Mouse (Mus musculus): ENCODE results near the gene Gch1. TPM values are rescaled to one million over a fixed set of nuclear protein-coding genes. Genes with fewer than 3 reads are reported as not detected.
A peak's percentile ranks its signal among the peaks of the same experiment; 100 is the strongest.

Gch1 gene
- polyA plus RNA-seq, 1 experiment from 2014 or later = 9.7 TPM

DNA sequence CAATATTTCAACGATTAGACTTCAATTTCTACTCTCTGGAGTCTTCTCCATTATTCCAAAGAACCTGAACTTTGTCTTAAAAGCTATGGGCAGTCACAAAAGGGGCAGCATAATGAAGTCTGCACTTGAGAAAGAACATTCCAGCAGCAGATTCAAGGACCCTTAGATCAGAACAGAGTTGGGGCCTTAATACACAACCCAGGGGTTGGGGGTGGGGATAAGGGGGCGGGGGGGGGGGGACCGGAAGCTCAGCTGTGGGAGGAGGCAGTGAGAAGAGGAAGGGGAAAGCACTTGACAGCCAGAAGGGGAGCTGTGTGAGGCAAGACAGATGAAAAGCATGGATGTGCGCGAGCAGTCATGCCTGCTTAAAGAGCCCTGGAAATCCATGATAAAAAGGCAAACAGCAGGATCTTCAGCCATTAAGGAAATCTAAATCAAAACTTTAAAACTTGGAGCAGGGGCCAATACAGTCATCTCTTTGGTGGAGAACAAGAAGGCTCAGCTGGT is 27.2 kb downstream of the Gch1 start:
- Histone ChIP-seq H3K4me3 (ENCODE audit: low read depth, low read length) (no peak overlapping the region), H3K9me3 (ENCODE audit: low read length) (no peaks in the 10 kb centered on the region), H3K4me1 (ENCODE audit: insufficient read depth, low read depth, low read length) (no peaks in the 10 kb centered on the region), H3K4me2 (replicated peaks; ENCODE audit: low read depth, low read length) (no peak overlapping the region), H3K9ac (replicated peaks; ENCODE audit: low read depth) (no peak overlapping the region), H3K27me3 (replicated peaks; ENCODE audit: insufficient read depth, low read length) (no peaks in the 10 kb centered on the region), H3K36me3 (ENCODE audit: insufficient read depth, low read length) (no peaks in the 10 kb centered on the region), H3K27ac (ENCODE audit: low read length) (no peak overlapping the region)
- no peak for TF ChIP-seq EP300 (IDR thresholded peaks at IDR 0.05)
- TF ChIP-seq CTCF (IDR thresholded peaks at IDR 0.05) = no peak
- 54% methylated on average over 3 of the region's 5 CpGs for WGBS
- DNase-seq (ENCODE audit: low spot score) (peak; percentile 12), ATAC-seq (peak; percentile 57)

DNA sequence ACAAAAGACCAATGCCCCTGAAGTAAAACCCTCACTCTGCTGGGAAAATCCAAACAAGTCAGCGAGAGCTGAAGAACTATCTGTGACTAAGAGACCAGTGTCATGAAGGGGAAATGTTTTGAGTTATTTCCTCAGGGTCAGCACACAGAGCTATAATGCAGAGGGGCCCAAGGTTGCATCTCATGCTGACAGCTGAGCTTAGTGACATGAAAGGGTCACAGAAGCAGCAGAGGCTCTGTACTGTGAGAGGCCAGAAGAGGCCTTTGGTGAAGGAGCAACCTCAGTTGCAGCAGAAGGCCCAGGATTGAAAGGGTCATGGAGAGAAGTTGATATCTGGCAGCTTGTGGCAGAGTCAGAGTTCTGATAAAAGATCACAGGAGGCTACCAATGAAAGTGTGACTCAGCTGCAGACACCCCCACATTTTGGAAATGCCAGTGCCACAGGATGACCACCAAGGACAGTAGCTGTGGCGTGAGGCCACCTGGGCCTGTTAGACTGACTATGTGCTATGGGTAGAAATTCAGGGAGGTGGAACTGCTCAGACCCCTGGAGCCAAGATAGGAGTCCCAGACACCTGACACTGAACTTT is 29.1 kb downstream of the Gch1 start:
- ATAC-seq = no peak
- Histone ChIP-seq H3K4me1 (ENCODE audit: insufficient read depth, low read depth, low read length) (no peaks in the 10 kb centered on the region), H3K9ac (replicated peaks; ENCODE audit: low read depth) (no peak overlapping the region), H3K27ac (ENCODE audit: low read length) (no peak overlapping the region), H3K27me3 (replicated peaks; ENCODE audit: insufficient read depth, low read length) (no peaks in the 10 kb centered on the region), H3K9me3 (ENCODE audit: low read length) (no peaks in the 10 kb centered on the region), H3K4me2 (replicated peaks; ENCODE audit: low read depth, low read length) (no peak overlapping the region), H3K36me3 (ENCODE audit: insufficient read depth, low read length) (no peaks in the 10 kb centered on the region), H3K4me3 (ENCODE audit: low read depth, low read length) (no peak overlapping the region)
- WGBS = 62% methylated on average over 2 of the region's 2 CpGs
- TF ChIP-seq EP300 (IDR thresholded peaks at IDR 0.05) (no peak), CTCF (IDR thresholded peaks at IDR 0.05) (no peak)
- no peak for DNase-seq (ENCODE audit: low spot score)

- no peak for TF ChIP-seq CTCF (IDR thresholded peaks at IDR 0.05)
- TF ChIP-seq EP300 (IDR thresholded peaks at IDR 0.05) = peak; percentile 84
- DNase-seq (ENCODE audit: low spot score) (peak; percentile 53), ATAC-seq (peak; percentile 80)
- H3K9ac ChIP-seq (replicated peaks; ENCODE audit: low read depth) = no peak overlapping the region
- H3K4me3 ChIP-seq (ENCODE audit: low read depth, low read length) = no peak overlapping the region
- H3K36me3 ChIP-seq (ENCODE audit: insufficient read depth, low read length) = no peaks in the 10 kb centered on the region
- H3K4me2 ChIP-seq (replicated peaks; ENCODE audit: low read depth, low read length) = no peak overlapping the region
- no peak overlapping the region for H3K27ac ChIP-seq (ENCODE audit: low read length)
- WGBS = 56% methylated on average over 3 of the region's 3 CpGs
- no peaks in the 10 kb centered on the region for H3K4me1 ChIP-seq (ENCODE audit: insufficient read depth, low read depth, low read length)
- H3K9me3 ChIP-seq (ENCODE audit: low read length) = no peaks in the 10 kb centered on the region
- no peaks in the 10 kb centered on the region for H3K27me3 ChIP-seq (replicated peaks; ENCODE audit: insufficient read depth, low read length)
Measured at GRCm38 (mm10) chr14:47154303-47154702, 34.9 kb downstream of the Gch1 start.

DNA sequence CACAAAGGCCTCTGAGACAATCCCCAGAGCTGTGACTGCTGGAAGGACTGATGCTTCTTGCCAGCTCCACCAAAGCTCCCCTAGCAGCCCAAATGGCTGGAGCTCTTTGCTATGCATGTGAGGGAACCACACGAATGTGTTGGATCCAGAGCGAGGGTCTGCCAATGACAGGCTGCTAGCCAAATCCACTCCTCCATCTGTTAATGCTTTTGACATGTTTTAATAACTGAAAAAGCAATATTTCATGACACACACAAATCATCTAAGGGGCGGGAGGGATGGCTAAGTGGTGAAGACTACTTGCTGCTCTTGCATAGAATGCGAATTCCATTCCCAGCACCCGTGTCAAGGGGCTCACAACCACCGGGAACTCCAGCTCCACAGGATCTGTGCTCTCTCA is 37.9 kb downstream of the Gch1 start:
- Histone ChIP-seq H3K4me1 (ENCODE audit: insufficient read depth, low read depth, low read length) (no peaks in the 10 kb centered on the region), H3K27me3 (replicated peaks; ENCODE audit: insufficient read depth, low read length) (no peaks in the 10 kb centered on the region), H3K4me3 (ENCODE audit: low read depth, low read length) (no peak overlapping the region), H3K4me2 (replicated peaks; ENCODE audit: low read depth, low read length) (no peak overlapping the region), H3K9ac (replicated peaks; ENCODE audit: low read depth) (no peak overlapping the region), H3K27ac (ENCODE audit: low read length) (no peak overlapping the region), H3K9me3 (ENCODE audit: low read length) (no peaks in the 10 kb centered on the region), H3K36me3 (ENCODE audit: insufficient read depth, low read length) (no peaks in the 10 kb centered on the region)
- no peak for TF ChIP-seq CTCF (IDR thresholded peaks at IDR 0.05)
- no peak for TF ChIP-seq EP300 (IDR thresholded peaks at IDR 0.05)
- ATAC-seq (no peak), DNase-seq (ENCODE audit: low spot score) (no peak)
- 84% methylated on average over 6 of the region's 6 CpGs for WGBS

DNA sequence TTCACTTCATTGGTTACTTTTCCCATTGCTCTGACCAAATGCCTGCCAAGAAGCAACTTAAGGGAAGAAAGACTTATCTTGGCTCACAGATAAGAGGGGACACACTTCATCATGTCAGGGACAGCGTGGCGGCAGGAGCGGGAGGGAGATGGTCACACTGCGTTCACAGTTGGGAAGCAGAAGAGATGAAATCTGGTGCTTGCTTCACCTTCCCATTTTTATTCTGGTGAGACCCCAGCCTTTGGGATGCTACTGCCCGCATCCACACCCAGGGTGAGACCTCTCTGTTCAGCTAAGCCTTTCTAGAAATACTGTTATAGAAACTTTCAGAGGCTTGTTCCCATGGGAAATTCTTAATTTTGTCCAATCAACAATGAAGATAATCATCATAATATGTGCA is 44.9 kb downstream of the Gch1 start:
- DNase-seq (ENCODE audit: low spot score) (no peak), ATAC-seq (no peak)
- Histone ChIP-seq H3K9me3 (ENCODE audit: low read length) (no peaks in the 10 kb centered on the region), H3K4me3 (ENCODE audit: low read depth, low read length) (no peak overlapping the region), H3K4me2 (replicated peaks; ENCODE audit: low read depth, low read length) (no peak overlapping the region), H3K36me3 (ENCODE audit: insufficient read depth, low read length) (no peaks in the 10 kb centered on the region), H3K27me3 (replicated peaks; ENCODE audit: insufficient read depth, low read length) (no peaks in the 10 kb centered on the region), H3K27ac (ENCODE audit: low read length) (no peak overlapping the region), H3K9ac (replicated peaks; ENCODE audit: low read depth) (no peak overlapping the region), H3K4me1 (ENCODE audit: insufficient read depth, low read depth, low read length) (no peaks in the 10 kb centered on the region)
- WGBS = 85% methylated on average over 5 of the region's 5 CpGs
- TF ChIP-seq EP300 (IDR thresholded peaks at IDR 0.05) (no peak), CTCF (IDR thresholded peaks at IDR 0.05) (no peak)

- H3K36me3 ChIP-seq (ENCODE audit: insufficient read depth, low read length) = no peaks in the 10 kb centered on the region
- DNase-seq (ENCODE audit: low spot score) (no peak), ATAC-seq (no peak)
- TF ChIP-seq CTCF (IDR thresholded peaks at IDR 0.05) (no peak), EP300 (IDR thresholded peaks at IDR 0.05) (no peak)
- no peaks in the 10 kb centered on the region for H3K4me1 ChIP-seq (ENCODE audit: insufficient read depth, low read depth, low read length)
- no peaks in the 10 kb centered on the region for H3K9me3 ChIP-seq (ENCODE audit: low read length)
- no peak overlapping the region for H3K4me3 ChIP-seq (ENCODE audit: low read depth, low read length)
- no peak overlapping the region for H3K4me2 ChIP-seq (replicated peaks; ENCODE audit: low read depth, low read length)
- H3K27ac ChIP-seq (ENCODE audit: low read length) = no peak overlapping the region
- H3K27me3 ChIP-seq (replicated peaks; ENCODE audit: insufficient read depth, low read length) = no peaks in the 10 kb centered on the region
- 64% methylated on average over 3 of the region's 3 CpGs for WGBS
- no peak overlapping the region for H3K9ac ChIP-seq (replicated peaks; ENCODE audit: low read depth)
Measured at GRCm38 (mm10) chr14:47138853-47139252, 50.4 kb downstream of the Gch1 start.

DNA sequence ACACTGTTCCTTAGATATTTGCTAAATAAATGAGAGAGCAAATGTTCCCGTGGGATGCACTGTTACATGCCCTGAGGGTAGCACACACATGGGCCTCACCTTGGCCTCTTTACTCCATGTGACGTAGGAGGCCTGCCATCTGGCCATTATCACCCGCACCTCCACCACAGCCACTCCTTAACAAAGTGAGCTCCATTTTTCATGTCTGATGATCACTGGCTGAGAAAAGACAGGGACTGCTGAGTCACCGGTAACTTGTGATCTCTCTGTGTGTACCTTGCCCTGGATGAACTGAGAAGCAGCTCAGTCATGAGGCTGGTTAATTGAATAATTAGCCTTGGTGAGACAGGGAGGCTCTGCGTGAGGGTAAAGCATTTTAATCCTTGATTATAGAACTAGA is 52.6 kb downstream of the Gch1 start:
- Histone ChIP-seq H3K9ac (replicated peaks; ENCODE audit: low read depth) (no peak overlapping the region), H3K4me1 (ENCODE audit: insufficient read depth, low read depth, low read length) (no peaks in the 10 kb centered on the region), H3K9me3 (ENCODE audit: low read length) (no peaks in the 10 kb centered on the region), H3K4me3 (ENCODE audit: low read depth, low read length) (no peak overlapping the region), H3K4me2 (replicated peaks; ENCODE audit: low read depth, low read length) (no peak overlapping the region), H3K27me3 (replicated peaks; ENCODE audit: insufficient read depth, low read length) (no peaks in the 10 kb centered on the region), H3K27ac (ENCODE audit: low read length) (no peak overlapping the region), H3K36me3 (ENCODE audit: insufficient read depth, low read length) (no peaks in the 10 kb centered on the region)
- TF ChIP-seq CTCF (IDR thresholded peaks at IDR 0.05) = no peak
- DNase-seq (ENCODE audit: low spot score) (no peak), ATAC-seq (no peak)
- 66% methylated on average over 5 of the region's 5 CpGs for WGBS
